Mouse (Mus musculus) frontal cortex, postnatal 25 days (tissue): ENCODE measurements around the gene March4.

Source experiments
- DNase-seq, 2 experiments: peaks; one replicate each; pipeline ENCODE4 v3.0.0; 2022; ENCODE audit warnings: low spot score in 2 of 2

The March4 gene

DNA sequence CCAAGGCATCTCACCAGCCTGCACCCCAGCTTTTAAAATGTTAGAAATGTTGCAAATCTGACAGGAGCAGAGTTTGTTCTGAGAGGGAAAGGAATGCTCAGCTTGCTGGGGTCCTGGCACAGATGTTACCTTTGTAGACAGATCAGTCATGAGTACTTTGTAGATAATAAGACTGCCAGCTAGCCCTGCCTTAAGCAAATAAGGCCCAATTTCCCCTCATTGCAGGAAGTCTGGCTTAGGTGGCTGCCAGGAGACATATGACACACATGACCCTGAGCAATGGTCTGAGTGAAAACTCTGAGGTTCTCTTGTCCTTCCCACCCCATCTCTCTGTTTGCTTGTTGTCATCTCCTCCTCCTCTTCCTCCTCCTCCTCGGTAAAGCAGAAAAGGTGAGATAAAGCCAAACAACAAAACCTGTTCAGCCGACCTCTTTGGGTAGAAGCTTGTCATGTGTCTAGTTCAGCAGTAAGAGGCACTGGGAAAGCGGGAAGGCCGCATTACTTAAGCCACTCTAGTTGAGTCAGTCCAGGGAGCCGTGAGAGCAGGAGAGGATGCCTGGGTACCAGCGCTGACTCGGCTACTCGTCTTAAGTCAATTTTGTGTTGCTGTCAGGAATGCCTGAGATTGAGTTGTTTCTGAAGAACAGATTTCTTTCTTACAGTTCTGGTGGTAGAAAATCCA lies 136.9 kb downstream of the March4 start:
- DNase-seq, result no peak

DNA sequence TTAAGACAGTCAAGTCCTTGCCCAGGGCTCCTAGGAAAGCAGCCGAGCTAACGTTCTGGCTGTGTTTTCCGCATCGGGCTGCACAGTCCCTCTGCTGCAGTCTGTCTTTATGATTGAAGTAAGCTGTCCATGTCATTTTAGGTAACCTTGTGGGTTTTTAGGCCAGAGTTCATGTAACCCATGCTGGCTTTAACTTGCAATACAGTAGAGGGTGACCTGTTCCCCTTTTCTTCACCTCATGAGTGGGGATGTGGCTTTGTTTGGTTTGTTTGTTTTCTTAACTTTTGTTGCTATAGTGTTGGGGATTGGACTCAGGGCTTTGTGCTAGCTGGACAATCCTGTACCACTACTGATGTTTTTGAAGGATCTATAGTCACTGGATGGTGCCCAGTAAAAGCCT lies 146.3 kb downstream of the March4 start:
- no peak for DNase-seq

DNA sequence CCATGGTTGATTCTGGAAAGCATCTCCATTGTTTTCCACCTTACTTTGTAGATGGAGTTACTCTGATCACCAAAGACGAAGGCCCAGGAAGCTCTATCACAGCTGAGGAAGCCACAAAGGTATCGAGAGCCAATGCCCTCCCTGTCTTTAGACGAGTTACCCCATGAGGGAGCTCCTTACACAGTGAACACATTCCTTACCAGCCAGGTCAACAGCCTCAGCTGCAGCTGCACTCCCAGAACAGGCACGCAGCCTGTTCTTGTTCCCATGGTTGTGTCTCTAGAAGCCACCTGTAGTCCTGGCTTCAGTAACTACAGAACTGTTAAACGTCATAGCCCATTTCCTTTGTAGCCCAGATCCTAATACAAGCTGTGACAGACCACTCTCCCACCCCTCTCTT lies 153.1 kb downstream of the March4 start:
- no peak for DNase-seq

DNA sequence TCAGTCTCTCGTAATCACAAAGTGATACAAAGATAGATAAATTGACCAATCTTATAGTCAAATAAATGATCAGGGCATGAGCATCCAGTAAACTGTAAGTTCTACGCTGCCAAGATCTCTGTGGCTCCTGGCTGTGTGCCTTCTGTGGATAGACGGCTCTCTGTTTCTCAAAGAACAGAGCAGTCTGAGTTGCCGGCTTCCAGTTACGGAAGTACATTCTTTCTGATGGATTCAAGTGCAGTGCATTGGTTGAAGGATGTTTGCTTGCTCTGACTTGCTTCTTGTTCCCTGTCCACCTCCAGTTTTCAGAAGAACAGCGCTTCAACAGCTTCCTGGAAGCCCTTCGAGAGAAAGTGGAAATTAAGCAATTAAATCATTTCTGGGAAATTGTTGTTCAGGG lies 153.7 kb downstream of the March4 start:
- no peak for DNase-seq

DNA sequence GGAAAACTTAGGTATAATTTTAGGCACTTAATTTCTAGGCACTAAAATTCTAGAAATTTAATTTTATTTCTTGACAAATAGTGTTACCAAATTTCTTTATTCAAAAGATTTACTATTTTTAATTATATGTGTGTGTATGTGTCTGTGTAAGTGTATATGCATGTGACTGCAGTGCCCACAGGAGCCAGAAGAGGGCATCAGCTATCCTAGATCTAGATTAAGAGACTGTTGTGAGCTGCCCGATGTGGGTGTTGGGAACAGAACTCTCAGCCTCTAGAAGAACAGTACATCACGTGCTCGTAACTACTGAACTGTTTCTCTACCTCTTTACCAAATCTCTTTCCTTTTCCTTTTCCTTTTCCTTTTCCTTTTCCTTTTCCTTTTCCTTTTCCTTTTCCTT lies 156.2 kb downstream of the March4 start:
- no peak for DNase-seq

GRCm38 (mm10) chr1:72379752-72380353 lies 156.9 kb downstream of the March4 start:
- no peak for DNase-seq

DNA sequence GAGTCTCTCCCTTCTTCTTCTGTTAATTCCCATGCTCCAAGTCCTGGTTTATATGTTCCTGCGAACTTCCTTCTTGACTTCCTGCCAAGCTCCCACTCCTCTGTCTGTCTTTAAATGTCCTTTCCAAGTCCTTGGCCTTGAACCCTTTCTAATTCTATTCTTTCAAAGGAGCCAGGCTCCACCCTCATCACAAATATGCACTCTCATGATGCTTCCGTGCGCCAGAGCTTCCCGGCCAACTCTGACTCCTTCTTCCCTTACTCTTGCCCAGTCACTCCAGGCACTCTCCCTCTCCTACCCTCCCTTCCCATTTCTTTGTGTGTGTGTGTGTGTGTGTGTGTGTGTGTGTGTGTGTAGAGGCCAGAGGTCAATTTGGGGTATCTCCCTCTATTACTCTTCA lies 158.6 kb downstream of the March4 start:
- DNase-seq, result no peak
